Mouse (Mus musculus): ENCODE data around the gene Iqcb1. TPM values are rescaled to one million over a fixed set of nuclear protein-coding genes. Genes with fewer than 3 reads are reported as not detected.

The Iqcb1 gene
- total RNA-seq, 2 experiments from 2014 or later, result 38.6 to 49.6 TPM

DNA sequence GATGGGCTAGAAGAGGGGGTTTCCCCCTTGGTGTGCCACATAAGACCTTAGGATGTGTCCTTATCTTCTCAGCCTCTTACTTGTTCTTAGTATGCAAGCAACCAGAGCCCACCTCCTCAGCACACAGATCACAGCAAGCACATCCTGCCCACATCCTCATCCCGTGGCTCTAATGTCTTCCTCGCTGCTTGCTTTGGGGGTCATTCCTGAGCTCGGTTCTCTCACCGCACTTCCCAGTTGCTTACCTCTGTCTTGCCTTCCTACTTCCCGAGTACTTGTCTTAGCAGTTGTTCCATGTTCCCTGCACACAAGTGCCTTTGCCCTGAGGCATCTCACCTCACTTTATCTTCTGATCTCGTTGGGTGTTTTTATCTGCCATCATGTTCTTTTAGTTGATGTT, 93.8 kb downstream of the Iqcb1 start:
- intact Hi-C loops (cut with DNase I), result loop anchor here (10.0 kb wide), 1 partner anchor 83 kb away; no protein-coding TSS in a partner anchor
- no peak for DNase-seq (ENCODE audit: low spot score in 2 of 2)

Small RNA genes lying within 50 kb of the gene (microRNA-seq; reads per million reads assigned to microRNA genes)
- not detected for gene Gm22617

Other genes starting within 250 kb of the Iqcb1 start
- 1 to 10 TPM; 1.5 to 1.8 TPM for gene Cd86, start 162.3 kb upstream of the Iqcb1 start, total RNA-seq (2021)
- under 1 TPM; 0.25 to 0.43 TPM for gene Ildr1, start 134.4 kb upstream of the Iqcb1 start, total RNA-seq (2021)
- 10 to 100 TPM; 30.0 to 33.4 TPM for gene Slc15a2, start 43.4 kb upstream of the Iqcb1 start, total RNA-seq (2021)
- gene Eaf2, start 46.6 kb downstream of the Iqcb1 start, total RNA-seq (2021), result 1 to 10 TPM in 1 of 2 experiments, under 1 TPM in 1; 0.35 to 1.7 TPM
- 10 to 100 TPM; 66.0 to 74.9 TPM for gene Golgb1, start 46.8 kb downstream of the Iqcb1 start, total RNA-seq (2021)
- 1 to 10 TPM; 3.9 TPM for gene Hcls1, start 106.6 kb downstream of the Iqcb1 start, total RNA-seq (2021)
- gene Fbxo40, start 162.1 kb downstream of the Iqcb1 start, total RNA-seq (2021), result under 1 TPM in 1 of 2 experiments, not detected in 1; 0.35 TPM
- 1 to 10 TPM; 1.3 to 2.5 TPM for gene Polq, start 183.4 kb downstream of the Iqcb1 start, total RNA-seq (2021)